Mouse (Mus musculus): ENCODE measurements at regions not wholly inside any gene's neighbourhood (a gene's known extent, or its start where the extent isn't known, plus 50 kb on each side); places are given as distances from the start of the nearest gene placed in this dataset.

DNA sequence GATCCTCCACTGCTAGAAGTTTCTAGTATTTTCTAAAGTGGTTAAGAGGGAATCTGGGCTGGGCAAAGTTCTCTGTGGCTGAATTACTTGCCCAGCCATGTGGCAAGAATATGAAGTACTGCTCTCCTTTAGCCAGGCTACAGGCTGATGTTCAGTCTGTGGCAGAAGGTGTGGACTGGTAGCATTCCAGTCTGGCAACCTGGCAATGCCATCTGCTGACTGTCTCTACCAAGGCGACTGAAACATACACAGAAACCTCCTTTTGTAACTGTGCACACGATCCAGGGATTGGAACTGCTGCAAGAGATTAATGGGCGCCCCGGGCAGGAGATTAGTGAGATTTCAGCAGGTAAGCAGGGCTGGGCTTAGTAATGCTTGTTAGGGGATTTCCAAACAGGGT lies 190.9 kb upstream of the Igfbp3 start:
- TF ChIP-seq CTCF (IDR thresholded peaks at IDR 0.05; ENCODE audit: low read depth, low read length) (no peak), POLR2A (IDR thresholded peaks at IDR 0.05; ENCODE audit: extremely low read depth, insufficient read depth, low read length) (no peak)
